Mouse (Mus musculus) midbrain, embryonic 12.5 days (tissue): ENCODE measurements around the gene Tnf. TPM values are rescaled to one million over a fixed set of nuclear protein-coding genes. Genes with fewer than 3 reads are reported as not detected.

Experiments used
- ATAC-seq: fragments of 200-750 bp; cut with Nextera tagmentation; 2 replicates; pipeline ENCODE4 v1.8.0; 2017; ENCODE audit warnings: low read depth, moderate TSS enrichment, moderate library complexity; ENCODE audit not compliant: low FRiP score
- H3K27ac ChIP-seq: fragments of 300-500 bp; sonication (generic); replicated peaks from 2 replicates; pipeline ENCODE4 v1.5.1; 2016; ENCODE audit warnings: mild to moderate bottlenecking
- H3K27me3 ChIP-seq: fragments of 300-500 bp; sonication (generic); 2 replicates; pipeline ENCODE4 v1.6.1; 2016; ENCODE audit warnings: mild to moderate bottlenecking
- H3K36me3 ChIP-seq: fragments of 300-500 bp; sonication (generic); 2 replicates; pipeline ENCODE4 v1.6.1; 2016
- H3K4me1 ChIP-seq: fragments of 300-500 bp; sonication (generic); 2 replicates; pipeline ENCODE4 v1.6.1; 2016
- H3K4me2 ChIP-seq: fragments of 300-500 bp; sonication (generic); replicated peaks from 2 replicates; pipeline ENCODE4 v1.6.1; 2016; ENCODE audit warnings: mild to moderate bottlenecking, moderate library complexity
- H3K4me3 ChIP-seq: fragments of 300-500 bp; sonication (generic); 2 replicates; pipeline ENCODE4 v1.5.1; 2016; ENCODE audit warnings: mild to moderate bottlenecking
- H3K9ac ChIP-seq: fragments of 300-500 bp; sonication (generic); replicated peaks from 2 replicates; pipeline ENCODE4 v1.6.1; 2016; ENCODE audit warnings: mild to moderate bottlenecking, moderate library complexity
- H3K9me3 ChIP-seq: fragments of 300-500 bp; sonication (generic); 2 replicates; pipeline ENCODE4 v1.6.1; 2016; ENCODE audit warnings: mild to moderate bottlenecking
- WGBS: fragments of 180-500 bp; shearing (Covaris S2); methylation state at CpG from one replicate; pipeline ENCODE4 v1.1.7; 2016; 5-methylcytosine and 5-hydroxymethylcytosine counted together
- polyA plus RNA-seq: library from polyadenylated mRNA; unstranded; fragments of >200 nt; fragmentation: Nextera tagmentation; extraction: Ambion mirVana; gene quantifications from 2 replicates; pipeline ENCODE4 v1.2.1, GENCODE M21; 2016

Gene Tnf
- polyA plus RNA-seq, 1 experiment from 2014 or later = not detected

DNA sequence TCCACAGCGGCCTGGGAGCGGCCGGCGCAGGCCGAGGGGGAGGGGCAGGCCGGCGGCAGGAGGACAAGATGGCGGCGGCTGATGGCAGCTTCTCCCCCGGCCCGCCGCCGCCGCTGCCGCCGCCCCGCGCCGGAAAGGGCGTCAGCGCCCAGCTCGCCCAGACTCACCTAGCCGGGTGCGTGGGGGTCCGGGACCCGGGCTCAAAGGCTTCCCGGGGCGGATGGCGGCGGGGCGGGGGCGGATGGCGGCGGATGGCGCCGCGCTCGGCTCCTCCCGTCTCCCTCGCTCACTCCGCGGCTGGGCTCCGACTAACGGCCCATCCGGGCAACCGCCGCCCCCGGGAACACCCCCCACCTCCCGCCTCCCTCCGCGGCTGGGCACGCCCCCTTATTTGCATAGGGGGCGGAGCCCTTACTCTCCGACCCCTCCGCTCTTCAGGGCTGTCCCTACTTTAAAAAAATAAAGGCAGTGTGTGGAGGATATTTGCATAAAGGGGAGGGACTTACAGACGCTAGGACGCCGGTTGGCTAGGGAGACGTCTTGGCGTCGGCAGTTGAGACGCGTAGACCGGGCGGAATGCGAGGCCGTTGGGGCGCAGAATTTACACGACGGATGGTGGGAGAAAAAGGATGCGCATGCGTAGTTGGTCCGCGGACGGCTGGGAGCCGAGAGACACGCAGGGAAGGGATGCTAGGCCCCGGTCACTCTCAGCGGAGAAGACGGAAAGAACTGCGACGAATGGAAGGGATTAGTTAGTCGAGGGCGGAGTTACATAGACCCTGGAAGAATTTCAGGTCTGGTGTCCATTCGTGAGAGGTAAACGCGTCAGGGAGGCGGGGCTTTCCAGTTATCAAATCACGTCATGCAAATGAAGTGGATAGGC, 37.0 kb downstream of the Tnf start, which contains the start of gene Prrc2a:
Prrc2a (minus strand) TSS at position 330 of the 883 bp plus-strand sequence.
- peak within 1 kb of the TSS; percentile 100 for H3K9ac ChIP-seq
- peak within 1 kb of the TSS; percentile 77 for H3K4me2 ChIP-seq
- H3K4me1 ChIP-seq = peaks cover 30% of the 10 kb centered on the region
- no peaks in the 10 kb centered on the region for H3K9me3 ChIP-seq
- peak within 1 kb of the TSS; percentile 99 for H3K4me3 ChIP-seq
- H3K27me3 ChIP-seq = no peaks in the 10 kb centered on the region
- H3K36me3 ChIP-seq = peaks cover 24% of the 10 kb centered on the region
- peak within 1 kb of the TSS; percentile 97 for H3K27ac ChIP-seq
- ATAC-seq = peak; percentile 93
- WGBS = under 1% methylated on average over 64 of the region's 89 CpGs

DNA sequence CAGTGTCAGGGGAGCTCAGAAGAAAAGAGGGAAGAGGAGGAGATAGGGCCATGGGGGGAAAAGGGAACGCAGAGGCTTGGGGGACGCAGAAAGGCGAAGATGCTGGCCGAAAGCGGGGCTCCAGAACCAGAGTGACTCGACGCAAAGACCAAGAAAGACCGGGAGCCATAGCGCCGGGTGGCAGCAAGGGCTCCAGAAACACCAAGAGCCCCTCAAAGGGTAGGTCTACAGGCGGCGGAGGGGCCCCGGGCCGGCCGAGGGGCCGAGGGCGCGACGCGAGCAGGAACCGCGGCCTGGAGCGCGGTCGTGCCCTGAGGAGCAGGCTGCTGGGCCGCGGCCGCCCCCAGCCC, 37.6 kb downstream of the Tnf start:
- no peak for ATAC-seq
- no peaks in the 10 kb centered on the region for H3K9me3 ChIP-seq
- H3K4me1 ChIP-seq = peaks cover 30% of the 10 kb centered on the region
- H3K36me3 ChIP-seq = peaks cover 30% of the 10 kb centered on the region
- H3K4me3 ChIP-seq = peak overlapping the region; percentile 99
- H3K9ac ChIP-seq = peak overlapping the region; percentile 100
- H3K27ac ChIP-seq = peak overlapping the region; percentile 97
- no peaks in the 10 kb centered on the region for H3K27me3 ChIP-seq
- H3K4me2 ChIP-seq = peak overlapping the region; percentile 77
- 0% methylated on average over 25 of the region's 28 CpGs for WGBS

DNA sequence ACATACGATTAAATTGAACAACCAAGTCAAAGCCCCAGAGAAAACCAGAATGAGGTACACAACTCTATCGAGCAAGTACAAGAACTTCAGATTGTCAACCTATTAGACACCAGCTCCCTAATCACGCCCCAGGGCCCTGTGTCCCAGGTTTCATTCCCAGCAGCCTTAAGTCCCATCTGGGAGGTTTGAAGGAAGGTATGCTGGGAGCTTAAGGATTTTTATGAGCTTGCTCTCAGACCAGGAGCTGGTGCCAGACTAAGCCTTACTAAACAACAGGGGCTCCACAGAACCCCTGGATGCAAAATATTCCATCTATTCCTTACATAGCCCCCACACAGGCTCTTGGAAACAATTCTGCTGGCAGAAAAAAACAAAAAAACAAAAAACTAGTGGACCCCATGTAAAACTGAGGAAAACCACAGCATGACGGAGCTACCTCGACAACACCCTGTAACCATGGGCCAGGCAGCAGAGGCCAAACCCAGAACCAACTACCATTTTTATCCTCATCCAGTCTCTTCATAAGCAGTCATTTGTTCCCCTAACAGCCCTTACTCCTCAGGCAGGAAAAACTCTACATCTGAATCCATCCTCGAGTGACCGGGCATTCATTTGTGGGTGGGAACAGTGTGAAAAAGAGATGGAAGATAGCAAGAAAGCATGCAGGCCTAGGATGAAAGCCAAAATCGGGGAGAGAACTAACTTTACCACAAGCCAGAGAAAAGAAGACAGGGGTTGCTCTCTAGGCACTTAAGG, 38.3 kb downstream of the Tnf start:
- WGBS = 15% methylated on average over 8 of the region's 8 CpGs
- Histone ChIP-seq H3K9ac (peak overlapping the region; percentile 100), H3K27ac (peak overlapping the region; percentile 97), H3K36me3 (peaks cover 37% of the 10 kb centered on the region), H3K4me2 (peak overlapping the region; percentile 77), H3K4me1 (peaks cover 29% of the 10 kb centered on the region), H3K27me3 (no peaks in the 10 kb centered on the region), H3K4me3 (peak overlapping the region; percentile 99), H3K9me3 (no peaks in the 10 kb centered on the region)
- ATAC-seq = no peak

DNA sequence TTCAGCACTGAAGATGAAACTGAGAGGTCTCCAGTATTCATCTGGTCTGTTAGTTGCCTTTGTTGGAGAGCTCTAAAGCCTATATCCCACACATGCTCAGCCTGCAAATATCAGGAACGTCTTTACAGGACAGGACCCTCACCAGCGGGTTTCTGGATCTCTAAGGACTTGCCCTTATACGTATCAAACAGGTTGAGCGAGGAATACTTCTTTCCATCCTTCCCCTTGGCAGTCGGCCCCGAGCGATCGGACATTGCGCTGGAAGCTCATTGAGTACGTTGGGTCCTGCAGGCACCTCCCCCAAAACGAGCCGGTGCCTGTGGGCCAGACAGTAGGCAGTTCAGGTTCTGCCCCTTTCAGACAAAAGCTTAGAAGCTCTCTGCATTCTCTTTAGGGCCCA, 39.1 kb downstream of the Tnf start:
- Histone ChIP-seq H3K4me3 (peak overlapping the region; percentile 99), H3K27me3 (no peaks in the 10 kb centered on the region), H3K27ac (peak overlapping the region; percentile 16; the same call in 1 of the 2 replicates), H3K9me3 (no peaks in the 10 kb centered on the region), H3K9ac (peak overlapping the region; percentile 100), H3K36me3 (peaks cover 45% of the 10 kb centered on the region), H3K4me1 (peaks cover 29% of the 10 kb centered on the region), H3K4me2 (peak overlapping the region; percentile 77)
- ATAC-seq = no peak
- WGBS = 57% methylated on average over 12 of the region's 12 CpGs

DNA sequence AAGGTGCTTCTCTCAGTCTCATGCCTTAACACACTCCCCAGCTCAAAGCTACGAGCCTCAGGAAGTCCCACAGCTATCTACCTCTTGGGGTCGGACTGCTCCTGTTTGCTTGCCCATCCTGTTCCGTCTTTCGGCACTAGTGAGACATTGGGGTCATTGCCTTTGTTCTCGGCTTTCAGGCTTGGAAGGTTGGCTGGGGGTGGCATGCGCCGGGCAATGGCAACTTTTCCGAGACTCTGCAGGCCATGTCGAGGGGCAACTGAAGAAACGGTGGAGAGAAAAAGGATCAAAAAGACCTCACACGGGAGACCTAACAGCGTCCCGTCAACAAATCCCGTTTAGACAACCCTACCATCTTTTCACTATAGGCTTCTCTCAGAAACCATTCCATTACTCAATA, 39.7 kb downstream of the Tnf start:
- Histone ChIP-seq H3K9me3 (no peaks in the 10 kb centered on the region), H3K4me3 (peak overlapping the region; percentile 99), H3K36me3 (peaks cover 51% of the 10 kb centered on the region), H3K27me3 (no peaks in the 10 kb centered on the region), H3K9ac (peak overlapping the region; percentile 100), H3K4me2 (peak overlapping the region; percentile 77), H3K4me1 (peaks cover 29% of the 10 kb centered on the region), H3K27ac (no peak overlapping the region)
- WGBS = 79% methylated on average over 14 of the region's 14 CpGs
- no peak for ATAC-seq

DNA sequence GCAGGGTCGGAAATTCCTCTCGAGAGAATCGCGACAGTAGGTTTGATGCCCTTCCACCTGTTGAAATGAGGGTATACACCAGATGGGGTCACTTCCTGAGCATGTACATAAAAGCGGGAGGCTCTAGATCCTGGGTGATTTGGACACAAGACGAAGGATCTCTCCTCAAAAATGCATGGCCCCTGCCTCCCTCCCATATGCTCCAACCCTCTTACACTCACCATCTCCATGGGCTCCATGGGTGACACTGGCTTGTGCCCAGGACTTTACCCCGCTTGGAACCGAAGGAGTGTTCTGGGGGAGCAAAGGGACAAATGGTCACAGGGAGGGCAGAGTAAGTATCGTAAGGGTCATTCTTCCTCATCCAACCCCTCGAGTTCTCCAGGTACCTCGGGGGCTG, 40.4 kb downstream of the Tnf start:
- Histone ChIP-seq H3K4me3 (peak overlapping the region; percentile 99; the same call in 1 of the 2 replicates), H3K27ac (no peak overlapping the region), H3K4me2 (no peak overlapping the region), H3K9me3 (no peaks in the 10 kb centered on the region), H3K27me3 (no peaks in the 10 kb centered on the region), H3K9ac (no peak overlapping the region), H3K4me1 (peaks cover 26% of the 10 kb centered on the region), H3K36me3 (peaks cover 58% of the 10 kb centered on the region)
- no peak for ATAC-seq
- 89% methylated on average over 11 of the region's 11 CpGs for WGBS

DNA sequence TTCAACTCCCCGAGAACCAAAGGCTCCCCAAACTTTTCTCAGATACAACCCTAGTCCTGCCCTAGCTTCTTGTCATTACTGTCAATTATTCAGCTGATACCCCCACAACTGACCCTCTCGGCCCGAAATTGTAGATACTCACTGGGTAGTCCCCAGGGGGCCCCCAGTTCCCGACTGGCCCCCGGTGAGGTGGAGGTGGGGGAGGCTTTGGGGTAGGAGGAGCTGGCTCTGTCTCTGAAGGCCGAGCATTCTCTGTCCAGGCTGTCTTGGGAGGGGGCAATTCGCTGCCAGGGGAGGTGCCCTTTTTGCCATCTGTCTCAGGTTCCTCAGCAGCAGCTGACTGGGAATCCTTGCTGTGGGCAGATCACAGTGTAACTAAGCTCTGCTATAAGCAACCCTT, 42.2 kb downstream of the Tnf start:
- no peaks in the 10 kb centered on the region for H3K9me3 ChIP-seq
- peaks cover 76% of the 10 kb centered on the region for H3K36me3 ChIP-seq
- H3K9ac ChIP-seq = no peak overlapping the region
- WGBS = 91% methylated on average over 7 of the region's 7 CpGs
- no peaks in the 10 kb centered on the region for H3K27me3 ChIP-seq
- H3K4me1 ChIP-seq = peaks cover 18% of the 10 kb centered on the region
- H3K4me3 ChIP-seq = no peak overlapping the region
- no peak overlapping the region for H3K4me2 ChIP-seq
- no peak overlapping the region for H3K27ac ChIP-seq
- no peak for ATAC-seq

DNA sequence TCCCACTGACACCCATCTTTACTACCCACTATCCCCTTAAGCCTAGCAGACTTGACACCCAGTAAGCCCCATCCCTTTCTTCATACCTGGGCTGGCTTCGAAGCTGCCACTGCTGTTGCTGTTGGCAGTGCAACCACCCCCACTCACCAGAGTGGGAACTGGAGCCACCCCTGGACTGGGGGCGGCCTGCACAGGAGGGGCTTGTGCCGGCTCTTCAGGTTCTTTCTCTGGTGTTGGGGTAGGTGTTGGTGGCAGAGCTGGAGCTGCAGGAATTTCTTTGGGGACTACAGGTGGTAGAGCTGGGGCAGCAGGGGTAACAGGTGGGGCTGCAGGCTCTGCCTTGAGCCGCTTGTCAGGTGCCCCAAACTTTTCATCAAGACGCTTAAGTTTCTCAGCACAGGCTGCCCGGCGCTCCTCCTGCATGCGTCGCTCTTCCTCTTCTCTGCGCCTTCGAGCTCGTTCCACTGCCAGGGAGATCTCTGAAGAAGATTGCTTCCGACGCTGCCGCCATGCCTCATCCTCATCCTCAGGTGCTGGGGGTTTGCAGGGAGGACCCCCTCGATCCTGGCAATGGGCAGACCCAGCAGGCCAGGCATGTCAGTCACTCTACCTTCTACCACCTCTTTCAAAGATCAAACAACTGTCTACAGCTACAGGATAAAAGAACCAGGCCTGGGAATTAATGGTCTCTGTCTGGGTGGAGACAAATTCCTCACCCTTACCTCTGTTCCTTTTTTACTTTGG, 42.8 kb downstream of the Tnf start:
- no peak overlapping the region for H3K4me3 ChIP-seq

DNA sequence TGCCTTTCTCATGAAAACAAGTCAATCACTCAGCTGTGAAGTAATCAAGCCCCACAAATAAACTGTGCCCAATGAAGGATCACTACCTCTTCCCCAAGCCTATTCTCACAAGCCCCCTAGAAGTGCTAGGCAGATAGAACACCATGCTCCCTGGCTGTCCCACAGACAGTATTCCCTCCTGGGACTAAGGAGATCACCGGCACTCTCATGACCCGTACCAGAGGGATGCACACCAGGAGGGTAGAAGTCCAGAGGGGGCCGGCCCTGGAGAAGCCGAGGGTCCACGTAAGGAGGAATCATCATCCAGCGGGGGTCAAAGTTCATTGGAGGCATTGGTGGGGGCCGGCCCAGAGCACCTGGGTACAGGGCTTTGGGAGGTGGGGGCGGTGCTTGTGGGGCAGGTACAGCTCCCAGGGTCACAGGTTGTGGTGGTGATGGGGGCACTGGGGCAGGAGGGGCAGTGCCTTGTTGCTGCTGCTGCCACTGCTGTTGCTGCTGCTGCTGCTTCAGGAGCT, 44.1 kb downstream of the Tnf start:
- Histone ChIP-seq H3K27ac (no peak overlapping the region), H3K9ac (no peak overlapping the region), H3K36me3 (peaks cover 95% of the 10 kb centered on the region), H3K4me1 (peaks cover 11% of the 10 kb centered on the region), H3K4me3 (no peak overlapping the region), H3K9me3 (no peaks in the 10 kb centered on the region), H3K27me3 (no peaks in the 10 kb centered on the region), H3K4me2 (no peak overlapping the region)
- no peak for ATAC-seq
- 91% methylated on average over 8 of the region's 8 CpGs for WGBS

More for the DNA sequence above, 42.8 kb downstream of the Tnf start:
- H3K36me3 ChIP-seq = peaks cover 82% of the 10 kb centered on the region
- H3K27ac ChIP-seq = no peak overlapping the region
- ATAC-seq = no peak
- H3K4me2 ChIP-seq = no peak overlapping the region
- H3K9me3 ChIP-seq = no peaks in the 10 kb centered on the region
- H3K27me3 ChIP-seq = no peaks in the 10 kb centered on the region
- H3K9ac ChIP-seq = no peak overlapping the region
- peaks cover 18% of the 10 kb centered on the region for H3K4me1 ChIP-seq
- 92% methylated on average over 16 of the region's 16 CpGs for WGBS

DNA sequence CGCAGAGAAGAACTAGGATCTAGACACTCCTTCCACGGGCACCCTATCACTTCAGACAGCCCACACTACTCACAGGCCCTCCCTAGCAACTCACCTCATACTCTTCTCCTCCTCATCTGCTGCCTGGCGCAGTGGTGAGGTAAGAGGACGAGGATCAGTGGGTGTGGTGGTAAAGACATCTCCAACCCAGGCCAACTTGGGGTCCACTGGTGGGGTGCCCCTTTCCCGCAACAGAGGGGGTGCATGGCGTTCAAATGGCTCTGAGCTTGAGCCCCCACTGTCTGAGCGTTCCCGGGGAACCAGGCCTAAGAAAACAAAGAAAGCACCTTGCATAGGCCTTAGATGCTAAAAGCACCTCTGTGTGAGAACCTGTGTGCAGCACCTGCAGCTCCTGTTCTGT, 44.6 kb downstream of the Tnf start:
- Histone ChIP-seq H3K27ac (no peak overlapping the region), H3K9me3 (no peaks in the 10 kb centered on the region), H3K9ac (no peak overlapping the region), H3K4me2 (no peak overlapping the region), H3K4me3 (no peak overlapping the region), H3K27me3 (no peaks in the 10 kb centered on the region), H3K4me1 (peaks cover 6% of the 10 kb centered on the region), H3K36me3 (peaks cover 100% of the 10 kb centered on the region)
- 95% methylated on average over 8 of the region's 8 CpGs for WGBS
- ATAC-seq = no peak

DNA sequence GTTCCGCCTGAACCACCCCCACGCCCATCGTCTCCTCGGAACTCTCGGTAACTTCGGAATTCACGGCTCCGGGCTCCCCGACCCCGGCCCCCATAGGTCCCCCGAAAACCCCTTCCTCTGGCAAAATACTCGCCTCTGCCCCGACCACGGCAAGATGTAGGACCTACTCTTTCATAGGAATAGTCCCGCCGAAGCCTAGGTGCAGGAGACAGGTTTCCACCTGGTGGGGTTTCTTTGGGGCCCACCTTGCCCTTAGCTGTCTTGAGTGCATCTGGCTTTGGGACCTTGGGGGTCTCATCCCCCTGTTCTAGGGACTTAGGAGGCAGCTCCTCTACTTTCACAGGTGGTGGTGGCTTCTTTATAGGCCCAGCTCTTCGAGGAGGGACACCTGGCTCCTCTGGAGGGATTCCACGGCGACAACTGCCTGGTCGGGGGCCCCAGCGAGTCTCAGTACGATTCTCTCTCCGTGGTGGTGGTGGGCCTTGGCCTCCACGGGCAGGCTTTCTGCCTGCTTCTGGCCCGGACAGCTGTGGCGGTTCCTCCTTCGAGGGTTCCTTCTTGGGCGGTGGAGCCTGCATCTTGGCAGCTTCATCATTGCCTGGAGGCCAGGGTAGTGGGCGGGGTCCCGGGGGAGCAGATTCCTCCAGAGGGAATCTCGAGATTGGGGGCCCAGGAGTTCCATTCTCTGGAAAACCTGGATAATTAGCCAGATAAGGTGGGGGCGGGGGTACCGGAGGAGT, 45.2 kb downstream of the Tnf start:
- ATAC-seq = no peak
- Histone ChIP-seq H3K4me3 (no peak overlapping the region), H3K27me3 (no peaks in the 10 kb centered on the region), H3K4me1 (peaks cover under 1% of the 10 kb centered on the region; the same call in 1 of the 2 replicates), H3K27ac (no peak overlapping the region), H3K9ac (no peak overlapping the region), H3K4me2 (no peak overlapping the region), H3K9me3 (no peaks in the 10 kb centered on the region), H3K36me3 (peaks cover 100% of the 10 kb centered on the region)
- WGBS = 93% methylated on average over 33 of the region's 33 CpGs
